Mouse (Mus musculus): Measurements from ENCODE around the gene Dach1.

Dach1 gene

GRCm38 (mm10) chr14:98108764-98109163 is 60.8 kb downstream of the Dach1 start:
- DNase-seq (ENCODE audit: low read depth), result no peak

- no peak for DNase-seq (ENCODE audit: low read depth)
Measured at GRCm38 (mm10) chr14:98106208-98106607, 63.4 kb downstream of the Dach1 start.

GRCm38 (mm10) chr14:98104314-98104955 is 65.1 kb downstream of the Dach1 start:
- no peak for DNase-seq (ENCODE audit: low read depth)

GRCm38 (mm10) chr14:98095229-98095628 is 74.3 kb downstream of the Dach1 start:
- no peak for DNase-seq (ENCODE audit: low read depth)

GRCm38 (mm10) chr14:98089246-98089645 is 80.3 kb downstream of the Dach1 start:
- no peak for DNase-seq (ENCODE audit: low read depth)

GRCm38 (mm10) chr14:98087355-98087754 is 82.2 kb downstream of the Dach1 start:
- DNase-seq (ENCODE audit: low read depth), result no peak

DNA sequence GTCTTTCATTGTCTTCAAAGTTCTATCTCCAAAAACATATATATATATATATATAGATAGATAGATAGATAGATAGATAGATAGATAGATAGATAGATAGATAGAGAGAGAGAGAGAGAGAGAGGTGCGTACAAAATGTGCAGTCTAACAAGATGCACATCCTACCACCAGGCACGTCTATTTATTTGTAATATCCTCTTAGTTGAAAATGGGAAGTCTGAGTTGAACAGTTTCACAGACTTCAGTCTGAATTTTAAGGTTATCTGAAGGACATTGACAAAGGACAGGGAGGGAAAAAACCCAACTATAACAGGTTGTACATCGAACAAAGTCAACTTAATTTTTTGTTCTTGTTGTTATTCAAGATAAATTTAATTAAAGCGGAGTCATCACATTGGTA is 82.8 kb downstream of the Dach1 start:
- no peak for DNase-seq (ENCODE audit: low read depth)

DNA sequence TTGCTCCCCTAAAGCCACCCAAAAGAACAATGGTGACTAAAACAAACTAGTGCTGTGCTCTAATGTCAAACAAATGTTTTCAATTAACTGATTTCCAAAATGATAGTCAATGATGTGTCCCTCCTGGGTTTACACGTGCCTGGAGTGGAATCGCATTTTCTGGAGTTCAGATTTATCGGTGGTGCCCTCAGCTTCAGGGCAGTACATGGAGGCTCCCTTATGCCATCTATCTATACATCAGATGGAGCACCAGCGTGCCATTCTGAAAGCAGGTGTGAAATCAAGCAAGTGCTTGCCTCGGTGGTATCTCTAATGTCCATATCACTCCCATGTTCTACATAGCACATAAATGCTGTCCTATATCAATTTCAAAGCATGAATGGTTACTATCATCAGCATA is 84.4 kb downstream of the Dach1 start:
- DNase-seq (ENCODE audit: low read depth), result no peak

GRCm38 (mm10) chr14:98084720-98085119 is 84.8 kb downstream of the Dach1 start:
- no peak for DNase-seq (ENCODE audit: low read depth)

DNA sequence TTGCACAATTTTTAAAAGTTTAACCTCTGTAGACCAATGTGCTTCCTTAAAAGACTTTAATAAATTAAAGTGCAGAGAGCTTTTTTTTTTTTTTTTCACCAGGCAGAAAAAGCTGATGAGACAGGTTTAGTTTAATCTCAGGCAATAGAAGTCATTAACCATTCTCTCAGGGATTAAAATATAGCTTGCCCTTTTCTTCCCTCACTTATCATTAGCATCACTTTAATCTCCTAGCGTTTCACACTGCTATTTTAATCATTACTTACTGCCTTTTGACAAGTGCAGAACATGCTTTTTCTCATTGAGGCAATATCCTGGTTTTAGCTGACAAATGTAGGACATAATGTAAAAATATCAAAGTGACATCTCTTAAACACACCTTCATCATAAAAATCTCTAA is 86.1 kb downstream of the Dach1 start:
- no peak for DNase-seq (ENCODE audit: low read depth)

GRCm38 (mm10) chr14:98080014-98080413 is 89.6 kb downstream of the Dach1 start:
- DNase-seq (ENCODE audit: low read depth), result no peak

DNA sequence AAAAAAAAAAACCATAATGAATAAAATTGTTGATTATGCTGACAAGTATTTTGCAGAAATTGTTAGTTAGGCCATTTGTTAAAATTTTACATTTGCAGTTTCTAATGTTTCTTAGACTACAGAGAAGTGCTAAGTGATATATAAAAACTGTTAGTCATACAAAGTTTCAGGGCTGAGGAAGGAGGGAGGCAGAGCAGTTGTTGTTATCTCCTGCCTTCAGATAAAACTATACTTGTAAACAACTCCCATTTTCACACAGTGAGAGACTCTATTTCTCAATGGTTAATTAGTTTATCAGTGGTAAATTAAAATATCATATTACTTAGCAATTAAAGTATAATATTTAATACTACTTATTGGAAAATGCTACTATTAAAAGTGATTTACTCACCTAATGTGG is 91.6 kb downstream of the Dach1 start:
- no peak for DNase-seq (ENCODE audit: low read depth)

DNA sequence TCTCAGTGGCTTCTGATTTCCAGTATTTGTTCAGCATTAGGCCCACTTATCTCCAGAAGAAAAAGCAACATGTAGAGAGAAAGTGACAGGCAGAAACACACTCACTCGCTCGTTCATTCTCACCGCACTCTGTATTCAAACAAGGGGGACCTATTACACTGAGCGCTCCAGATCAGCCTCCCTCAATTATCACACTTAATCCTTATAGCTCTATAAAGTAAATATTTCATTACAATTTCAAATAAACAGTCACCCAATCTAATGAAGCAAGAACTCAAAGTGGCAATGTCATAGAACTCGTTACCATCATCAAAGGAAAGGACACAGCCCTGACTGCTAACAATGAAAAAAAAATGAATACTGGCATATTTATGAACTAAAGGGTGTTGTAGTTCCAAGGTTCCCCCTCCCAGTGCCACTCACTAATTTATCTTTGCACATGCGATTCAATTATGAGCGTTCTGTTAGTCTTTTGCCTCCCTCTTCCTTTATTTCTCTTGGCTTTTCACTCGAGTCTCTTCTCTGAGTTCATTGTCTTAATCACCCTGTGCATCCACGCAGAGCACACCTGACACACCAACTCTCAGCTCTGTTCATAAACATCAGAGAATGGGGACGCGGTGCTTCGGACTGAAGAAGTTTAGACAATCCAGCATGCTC is 96.0 kb downstream of the Dach1 start:
- no peak for DNase-seq (ENCODE audit: low read depth)

DNA sequence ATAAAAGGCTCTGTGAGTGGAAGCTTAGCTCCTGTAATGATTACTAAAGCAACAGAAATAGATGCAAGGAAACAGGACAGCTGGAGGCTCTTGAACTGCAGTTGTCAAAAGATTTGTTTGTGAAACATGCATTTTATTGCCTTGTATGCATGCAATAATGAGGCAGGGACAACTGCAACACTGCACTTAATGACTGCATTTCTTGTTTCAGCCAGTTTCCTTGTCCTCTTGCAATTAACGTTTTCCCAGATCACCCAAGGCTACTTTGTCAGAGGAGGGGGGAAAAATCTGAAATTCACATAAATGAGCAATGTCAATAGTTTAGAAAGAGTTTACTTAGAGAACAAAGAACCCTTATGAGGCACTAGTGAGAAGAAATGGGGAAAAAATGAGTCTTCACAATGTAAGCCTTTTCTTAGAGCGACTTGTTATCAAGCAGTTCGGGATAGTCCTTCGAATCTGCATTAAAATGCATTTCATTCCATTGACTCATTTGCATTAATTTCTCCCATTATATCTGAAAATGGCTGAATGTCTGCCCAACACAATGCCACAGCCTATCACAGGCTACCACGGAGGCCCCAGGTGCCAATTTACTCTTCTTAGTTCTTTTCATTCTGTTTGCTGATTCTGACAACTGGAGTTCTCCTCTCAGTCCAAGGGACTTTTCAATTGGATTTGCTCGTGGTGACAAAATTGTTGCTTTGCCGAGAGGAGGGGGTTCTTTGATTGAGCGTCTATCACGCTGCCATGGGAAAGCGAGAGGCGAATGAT is 96.7 kb downstream of the Dach1 start:
- DNase-seq (ENCODE audit: low read depth), result no peak

DNA sequence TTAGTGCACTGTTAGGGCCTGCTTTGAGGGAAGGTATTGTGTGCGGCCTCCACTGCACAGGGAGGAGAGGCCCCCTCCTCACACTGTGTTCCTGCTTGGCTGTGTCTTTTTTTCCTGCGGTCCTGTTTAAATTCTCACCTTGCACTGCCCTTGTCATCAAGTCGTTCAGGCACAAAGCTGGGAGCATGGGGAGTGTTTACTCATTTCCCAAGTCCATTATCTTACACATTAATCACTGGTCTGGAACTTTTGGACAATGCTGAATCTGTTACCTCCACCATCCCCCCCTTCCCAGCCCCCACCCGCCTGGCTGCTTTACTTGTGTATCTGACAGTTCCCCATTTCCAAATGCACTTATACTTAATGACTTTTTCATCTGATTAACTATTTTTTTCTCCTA is 97.7 kb downstream of the Dach1 start:
- DNase-seq (ENCODE audit: low read depth), result no peak

DNA sequence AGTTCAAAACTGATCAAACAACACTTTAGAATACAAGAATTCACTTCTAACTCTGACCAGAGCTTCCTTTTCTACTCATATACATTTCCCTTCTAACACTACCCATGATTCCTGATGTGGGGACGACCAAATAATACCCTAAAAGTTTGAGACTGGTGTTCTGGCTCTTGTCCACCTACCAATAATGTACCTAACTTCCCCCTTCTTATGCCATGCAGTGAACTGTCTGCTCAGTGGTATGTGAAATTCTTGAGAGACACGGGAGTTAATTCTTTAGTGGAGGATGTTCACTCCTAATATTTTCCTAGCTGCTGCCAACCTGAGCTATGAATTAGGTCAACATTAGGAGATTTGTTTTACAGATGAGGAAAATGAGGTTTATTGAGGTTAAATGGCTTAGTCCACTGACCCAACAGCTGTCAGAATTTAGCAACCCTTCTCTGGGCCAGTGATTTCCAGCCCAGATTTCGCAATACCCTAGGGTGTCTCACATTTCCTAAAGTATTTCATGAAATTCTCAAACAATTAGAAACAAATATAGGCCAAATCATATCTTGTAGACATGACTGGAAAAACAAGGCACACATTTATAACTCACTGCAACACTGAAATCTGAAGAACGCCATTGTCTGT is 102.2 kb downstream of the Dach1 start:
- no peak for DNase-seq (ENCODE audit: low read depth)

DNA sequence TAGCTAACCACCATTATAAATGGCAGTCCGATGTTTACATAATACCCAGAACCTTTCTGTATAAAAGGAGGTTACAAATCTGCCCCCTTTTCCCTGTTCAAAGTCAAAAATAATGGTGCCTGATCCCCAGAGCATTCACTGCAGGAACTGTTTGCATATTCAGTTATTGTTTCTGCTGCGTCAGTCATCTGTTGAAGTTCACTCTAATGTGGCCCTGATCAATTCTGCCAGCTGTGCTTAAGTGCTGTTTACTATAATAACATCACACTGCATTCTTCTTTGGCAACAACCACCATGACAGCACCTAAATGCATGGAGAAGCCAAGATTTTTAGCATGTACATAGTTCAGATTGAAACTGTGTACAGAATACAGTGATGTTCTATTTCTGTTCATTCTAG is 105.4 kb downstream of the Dach1 start:
- no peak for DNase-seq (ENCODE audit: low read depth)

DNA sequence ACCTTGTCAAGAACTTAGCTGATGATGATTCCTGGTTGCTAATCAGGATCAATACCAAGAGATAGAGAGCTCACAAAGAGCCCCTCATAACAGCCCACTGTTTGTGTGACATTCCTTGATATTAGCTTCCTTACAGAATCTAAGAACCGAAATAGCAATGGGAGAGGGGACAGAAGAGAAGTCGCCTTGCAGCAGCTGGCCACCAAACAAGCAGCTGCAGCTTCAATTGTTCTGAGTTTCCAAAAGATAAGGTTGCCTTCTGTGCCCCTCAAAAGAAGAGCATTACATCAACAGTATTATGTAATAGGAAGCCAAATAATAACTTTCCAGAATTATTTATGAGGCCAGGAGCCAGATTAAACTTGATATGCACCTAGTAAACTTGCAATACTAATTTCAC is 120.2 kb downstream of the Dach1 start:
- no peak for DNase-seq (ENCODE audit: low read depth)

- no peak for DNase-seq (ENCODE audit: low read depth)
Measured at GRCm38 (mm10) chr14:98048403-98048802, 121.2 kb downstream of the Dach1 start.

DNA sequence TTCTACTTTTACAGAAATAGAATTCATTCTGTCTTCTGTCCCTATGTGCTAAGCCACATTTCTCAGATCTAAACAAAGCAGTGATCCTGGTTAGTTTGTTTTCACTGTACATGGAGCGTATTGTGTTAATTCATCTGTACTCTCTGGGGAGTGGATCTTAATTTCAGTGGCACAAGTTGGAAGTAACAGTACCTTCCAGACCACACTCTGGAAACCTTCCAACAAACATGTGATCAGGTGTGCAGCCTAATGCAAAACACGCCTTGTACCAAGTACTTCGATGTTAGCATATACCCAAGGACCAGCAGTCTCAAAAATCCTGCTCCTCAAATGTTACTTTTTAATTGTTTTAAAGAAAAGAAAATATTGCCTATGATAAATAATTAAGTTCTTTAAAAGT is 121.9 kb downstream of the Dach1 start:
- DNase-seq (ENCODE audit: low read depth), result no peak

GRCm38 (mm10) chr14:98046960-98047359 is 122.6 kb downstream of the Dach1 start:
- DNase-seq (ENCODE audit: low read depth), result no peak

GRCm38 (mm10) chr14:98038524-98038923 is 131.0 kb downstream of the Dach1 start:
- DNase-seq (ENCODE audit: low read depth), result no peak

GRCm38 (mm10) chr14:98037175-98037574 is 132.4 kb downstream of the Dach1 start:
- DNase-seq (ENCODE audit: low read depth), result no peak

All from c-Kit-positive CD71-positive TER-119-negative erythroid progenitor cells, embryonic 14.5 days (primary cell).